Mouse (Mus musculus) ES-Bruce4 (cell line): Measurements from ENCODE around the gene Sdhaf1. TPM values are rescaled to one million over a fixed set of nuclear protein-coding genes. Genes with fewer than 3 reads are reported as not detected.

Experiments used
- H3K27ac ChIP-seq: 2 replicates; pipeline ENCODE4 v1.5.1; 2012; ENCODE audit warnings: low read length, inconsistent platforms; ENCODE audit not compliant: insufficient read depth
- H3K27me3 ChIP-seq: 2 replicates; pipeline ENCODE4 v1.6.1; 2012; ENCODE audit warnings: mild to moderate bottlenecking, low read length, inconsistent platforms; ENCODE audit not compliant: control insufficient read depth, poor library complexity, insufficient read depth, severe bottlenecking
- H3K36me3 ChIP-seq: 2 replicates; pipeline ENCODE4 v1.6.1; 2012; ENCODE audit warnings: inconsistent platforms, mild to moderate bottlenecking, low read length, moderate library complexity; ENCODE audit not compliant: control insufficient read depth, poor library complexity, insufficient read depth, severe bottlenecking
- H3K4me1 ChIP-seq: one replicate; pipeline ENCODE4 v1.8.1; 2011; ENCODE audit warnings: low read length; ENCODE audit not compliant: control insufficient read depth, insufficient read depth
- H3K4me3 ChIP-seq: 2 replicates; pipeline ENCODE4 v1.5.1; 2011; ENCODE audit warnings: low read depth, mild to moderate bottlenecking, low read length
- H3K9ac ChIP-seq: 2 replicates; pipeline ENCODE4 v1.6.1; 2012; ENCODE audit warnings: low read depth, mild to moderate bottlenecking, inconsistent platforms; ENCODE audit not compliant: poor library complexity, severe bottlenecking
- H3K9me3 ChIP-seq: replicated peaks from 2 replicates; pipeline ENCODE4 v1.6.1; 2012; ENCODE audit warnings: mild to moderate bottlenecking, low read length, inconsistent platforms; ENCODE audit not compliant: control insufficient read depth, poor library complexity, insufficient read depth, severe bottlenecking
- CTCF ChIP-seq: IDR thresholded peaks from one replicate; pipeline ENCODE4 v1.8.1; 2011; ENCODE audit warnings: low read depth, low read length
- EP300 ChIP-seq: IDR thresholded peaks from 2 replicates; pipeline ENCODE4 v1.6.1; 2011; ENCODE audit warnings: low read depth, low read length; ENCODE audit not compliant: insufficient read depth
- POLR2A ChIP-seq: IDR thresholded peaks from one replicate; pipeline ENCODE4 v1.8.1; 2011; ENCODE audit warnings: low read length; ENCODE audit not compliant: insufficient read depth
- polyA plus RNA-seq: library from polyadenylated mRNA; stranded (reverse); fragments of >200 nt; gene quantifications from 2 replicates; pipeline ENCODE4 v1.2.4, GENCODE M21; 2011; ENCODE audit warnings: low read depth; ENCODE audit not compliant: missing spikeins, insufficient read depth, insufficient read length

The Sdhaf1 gene
- polyA plus RNA-seq, 1 experiment = 5.6 TPM

DNA sequence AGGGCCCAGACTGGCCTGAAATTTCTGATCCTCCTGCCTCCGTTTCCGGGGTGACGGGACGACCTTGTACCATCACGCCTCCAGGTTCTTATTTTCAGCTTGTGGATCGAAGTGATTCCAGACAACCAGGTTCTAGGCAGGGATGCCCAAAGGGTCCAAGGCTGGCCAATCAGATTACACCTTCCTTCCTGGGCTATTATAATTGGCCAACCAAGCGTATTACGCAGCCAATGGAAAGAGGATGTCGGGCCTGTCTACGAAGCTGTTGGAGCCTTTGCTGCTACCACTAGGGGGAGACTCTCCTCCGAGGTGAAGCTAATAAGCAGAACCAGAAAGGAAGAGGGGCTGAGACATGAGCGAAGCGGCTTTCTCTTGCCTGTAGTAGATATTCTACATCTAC lies 8.2 kb upstream of the Sdhaf1 start:
- Histone ChIP-seq H3K4me3 (peak overlapping the region; percentile 30; the same call in 1 of the 2 replicates), H3K4me1 (no peaks in the 10 kb centered on the region), H3K36me3 (no peaks in the 10 kb centered on the region), H3K9ac (0 out of 2 replicates have a peak overlapping the region, but pooled peaks have one; percentile 41), H3K27me3 (no peaks in the 10 kb centered on the region), H3K9me3 (no peaks in the 10 kb centered on the region), H3K27ac (no peak overlapping the region)
- TF ChIP-seq POLR2A = peak; percentile 23
- peak; percentile 90 for TF ChIP-seq CTCF
- TF ChIP-seq EP300 = no peak

DNA sequence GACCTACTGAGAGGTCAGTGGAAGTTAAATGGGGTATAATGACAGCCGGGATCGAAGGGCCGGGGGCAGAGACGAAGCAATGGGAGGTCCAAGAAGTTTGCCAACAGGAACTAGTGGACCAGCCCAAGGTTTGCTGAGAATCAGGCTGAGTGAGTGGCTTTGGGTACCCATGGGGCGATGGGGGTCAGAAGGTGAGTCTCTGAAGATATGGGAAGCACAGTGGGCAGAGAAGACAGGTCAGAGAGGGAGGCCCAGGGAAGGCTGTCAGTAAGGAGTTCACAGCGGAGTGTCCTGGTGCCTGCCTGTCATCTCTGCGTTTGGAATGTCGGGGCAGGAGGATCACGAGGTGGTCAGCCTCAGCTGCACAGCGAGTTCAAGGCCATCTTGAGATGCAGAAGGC lies 4.7 kb upstream of the Sdhaf1 start:
- no peak overlapping the region for H3K27ac ChIP-seq
- no peak for TF ChIP-seq CTCF
- TF ChIP-seq EP300 = no peak
- TF ChIP-seq POLR2A = no peak
- no peak overlapping the region for H3K4me3 ChIP-seq
- H3K27me3 ChIP-seq = no peaks in the 10 kb centered on the region
- H3K4me1 ChIP-seq = no peaks in the 10 kb centered on the region
- no peak overlapping the region for H3K9ac ChIP-seq
- no peaks in the 10 kb centered on the region for H3K9me3 ChIP-seq
- H3K36me3 ChIP-seq = no peaks in the 10 kb centered on the region

DNA sequence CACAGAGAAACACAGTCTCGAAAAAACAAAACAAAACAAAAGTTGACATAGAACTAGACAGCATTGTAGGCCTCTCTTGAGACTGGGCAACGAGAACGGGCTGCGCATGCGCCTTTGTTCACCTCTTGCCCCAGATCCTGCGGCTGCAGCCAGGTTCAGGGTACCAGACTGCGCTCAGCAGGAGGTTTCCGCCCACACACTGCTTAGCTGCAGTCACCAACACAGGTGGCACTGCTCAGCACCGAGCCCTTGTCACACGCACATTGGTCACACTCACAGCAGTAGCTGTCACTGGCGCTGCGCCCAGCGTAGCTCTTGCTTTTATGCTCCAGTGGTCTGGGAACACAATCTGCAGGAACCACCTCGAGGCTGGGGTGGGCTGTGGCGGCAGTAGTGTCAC lies 3.4 kb upstream of the Sdhaf1 start:
- no peak overlapping the region for H3K9ac ChIP-seq
- H3K9me3 ChIP-seq = no peaks in the 10 kb centered on the region
- H3K4me3 ChIP-seq = 0 out of 2 replicates have a peak overlapping the region, but pooled peaks have one; percentile 10
- no peaks in the 10 kb centered on the region for H3K4me1 ChIP-seq
- H3K27ac ChIP-seq = no peak overlapping the region
- H3K27me3 ChIP-seq = no peaks in the 10 kb centered on the region
- TF ChIP-seq CTCF (no peak), EP300 (no peak), POLR2A (no peak)
- H3K36me3 ChIP-seq = no peaks in the 10 kb centered on the region

DNA sequence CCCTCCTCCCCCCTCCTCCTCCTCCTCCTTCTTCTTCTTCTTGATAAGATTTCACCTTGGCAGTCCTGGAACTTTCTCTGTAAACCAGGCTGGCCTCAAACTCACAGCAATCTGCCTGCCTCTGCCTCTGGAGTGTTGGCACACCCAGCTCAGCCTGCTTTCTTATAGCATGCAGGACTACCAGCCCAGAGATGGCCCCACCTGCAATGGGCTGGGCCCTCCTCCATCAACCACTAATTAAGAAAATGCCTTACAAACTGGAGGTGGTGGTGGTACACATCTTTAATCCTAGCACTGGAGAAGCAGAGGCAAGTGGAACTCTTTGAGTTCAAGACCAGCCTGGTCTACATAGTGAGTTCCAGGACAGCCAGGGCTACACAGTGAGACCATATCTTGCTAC lies 2.7 kb upstream of the Sdhaf1 start:
- TF ChIP-seq EP300 = no peak
- no peak for TF ChIP-seq POLR2A
- TF ChIP-seq CTCF = no peak
- Histone ChIP-seq H3K9me3 (no peaks in the 10 kb centered on the region), H3K4me3 (no peak overlapping the region), H3K36me3 (no peaks in the 10 kb centered on the region), H3K27ac (no peak overlapping the region), H3K4me1 (no peaks in the 10 kb centered on the region), H3K9ac (no peak overlapping the region), H3K27me3 (no peaks in the 10 kb centered on the region)

DNA sequence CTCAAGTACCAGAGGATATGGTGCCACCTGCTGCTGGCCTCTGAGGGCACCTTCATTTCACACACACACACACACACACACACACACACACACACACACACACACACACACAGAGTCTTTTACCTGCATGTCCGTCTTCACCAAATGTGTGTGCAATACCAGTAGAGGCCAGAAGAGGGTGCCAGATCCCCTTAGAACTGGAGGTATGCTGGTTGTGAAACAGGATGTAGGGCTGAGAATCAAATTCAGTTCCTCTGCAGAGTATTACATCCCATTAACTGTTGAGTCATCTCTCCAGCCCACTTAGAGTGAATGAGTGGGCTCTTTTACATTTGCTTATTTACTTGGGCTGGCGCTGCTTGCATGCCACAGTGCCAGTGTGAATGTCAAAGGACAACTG lies 1.7 kb upstream of the Sdhaf1 start:
- H3K27ac ChIP-seq = no peak overlapping the region
- no peak overlapping the region for H3K4me3 ChIP-seq
- no peak overlapping the region for H3K9ac ChIP-seq
- H3K4me1 ChIP-seq = no peaks in the 10 kb centered on the region
- TF ChIP-seq POLR2A (no peak), EP300 (no peak), CTCF (peak; percentile 34)
- H3K36me3 ChIP-seq = no peaks in the 10 kb centered on the region
- no peaks in the 10 kb centered on the region for H3K27me3 ChIP-seq
- H3K9me3 ChIP-seq = no peaks in the 10 kb centered on the region

DNA sequence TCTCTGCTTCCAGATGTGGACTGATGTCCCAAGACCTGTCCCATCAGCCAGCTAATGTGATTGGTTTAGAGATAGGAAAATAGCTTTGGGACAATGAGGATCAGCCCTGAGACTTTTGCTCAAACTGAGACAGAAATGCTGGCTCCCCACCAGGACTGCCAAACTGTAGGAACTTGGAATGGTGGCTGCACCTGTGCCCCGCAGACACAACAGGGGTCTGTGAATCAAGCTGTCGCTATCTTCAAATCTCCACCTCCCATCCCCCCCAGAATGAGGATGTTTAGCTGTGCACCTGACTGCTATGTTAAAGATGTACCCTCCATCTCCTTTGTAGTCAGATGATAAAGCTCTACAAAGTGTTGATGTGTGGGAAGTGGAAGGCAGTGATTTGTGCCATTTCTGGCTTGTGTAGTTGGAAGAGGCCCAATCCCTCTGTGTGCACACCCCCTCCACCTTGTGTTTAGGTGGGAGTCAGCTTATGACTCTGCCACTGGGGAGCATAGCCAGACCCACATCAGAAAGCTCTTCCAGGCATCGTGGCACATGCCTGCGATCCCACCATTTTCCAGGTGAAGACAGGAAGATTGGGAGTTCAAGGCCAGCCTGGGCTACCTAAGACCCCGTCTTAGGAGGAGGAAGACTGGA lies 727 bp upstream of the Sdhaf1 start:
- Histone ChIP-seq H3K9me3 (no peaks in the 10 kb centered on the region), H3K4me3 (no peak overlapping the region), H3K9ac (no peak overlapping the region), H3K27me3 (no peaks in the 10 kb centered on the region), H3K4me1 (no peaks in the 10 kb centered on the region), H3K36me3 (no peaks in the 10 kb centered on the region), H3K27ac (no peak overlapping the region)
- TF ChIP-seq POLR2A (no peak), CTCF (no peak), EP300 (no peak)
